Mouse (Mus musculus) limb, embryonic 14.5 days (tissue): Measurements from ENCODE around the gene Macrod1. TPM values are rescaled to one million over a fixed set of nuclear protein-coding genes. Genes with fewer than 3 reads are reported as not detected.

ENCODE experiments used
- ATAC-seq: fragments of 200-750 bp; cut with Nextera tagmentation; 2 replicates; pipeline ENCODE4 v1.8.0; 2017; ENCODE audit warnings: low read depth, moderate number of reproducible peaks, moderate TSS enrichment; ENCODE audit not compliant: low FRiP score
- DNase-seq: peaks from one replicate; pipeline ENCODE4 v3.0.0-alpha.2; 2015; ENCODE audit warnings: low spot score
- H3K27ac ChIP-seq: fragments of 300-500 bp; sonication (generic); replicated peaks from 2 replicates; pipeline ENCODE4 v1.5.1; 2014; ENCODE audit warnings: low read depth, mild to moderate bottlenecking, low read length, moderate library complexity, mixed read lengths
- H3K27me3 ChIP-seq: fragments of 300-500 bp; sonication (generic); 2 replicates; pipeline ENCODE4 v1.6.1; 2014; ENCODE audit warnings: low read length, mixed read lengths; ENCODE audit not compliant: control insufficient read depth, insufficient read depth
- H3K36me3 ChIP-seq: fragments of 300-500 bp; sonication (generic); 2 replicates; pipeline ENCODE4 v1.6.1; 2014; ENCODE audit warnings: mild to moderate bottlenecking, low read length, moderate library complexity, mixed read lengths; ENCODE audit not compliant: control insufficient read depth, insufficient read depth
- H3K4me1 ChIP-seq: fragments of 300-500 bp; sonication (generic); 2 replicates; pipeline ENCODE4 v1.6.1; 2014; ENCODE audit warnings: antibody characterized with exemption, low read length, mixed read lengths; ENCODE audit not compliant: control insufficient read depth, insufficient read depth
- H3K4me2 ChIP-seq: fragments of 300-500 bp; sonication (generic); replicated peaks from 2 replicates; pipeline ENCODE4 v1.6.1; 2014; ENCODE audit warnings: low read depth, mild to moderate bottlenecking, low read length, moderate library complexity; ENCODE audit not compliant: severe bottlenecking
- H3K4me3 ChIP-seq: fragments of 300-500 bp; sonication (generic); replicated peaks from 2 replicates; pipeline ENCODE4 v1.5.1; 2014; ENCODE audit warnings: low read length
- H3K9ac ChIP-seq: fragments of 300-500 bp; sonication (generic); 2 replicates; pipeline ENCODE4 v1.6.1; 2014; ENCODE audit warnings: mild to moderate bottlenecking, low read depth, low read length, moderate library complexity; ENCODE audit not compliant: severe bottlenecking
- H3K9me3 ChIP-seq: fragments of 300-500 bp; sonication (generic); 2 replicates; pipeline ENCODE4 v1.6.1; 2016; ENCODE audit warnings: low read length; ENCODE audit not compliant: control insufficient read depth
- POLR2A ChIP-seq: fragments of 200-500 bp; IDR thresholded peaks from 2 replicates; pipeline ENCODE4 v1.8.0; 2012; ENCODE audit warnings: inconsistent platforms, mild to moderate bottlenecking, moderate library complexity, borderline replicate concordance; ENCODE audit not compliant: insufficient read depth, insufficient read length; ENCODE audit errors: extremely low read depth
- WGBS: fragments of 180-500 bp; shearing (Covaris S2); extraction: QIAGEN DNeasy Blood & Tissue Kit; methylation state at CpG from one replicate; pipeline ENCODE4 v1.1.7; 2014; 5-methylcytosine and 5-hydroxymethylcytosine counted together
- polyA plus RNA-seq, 2 experiments: library from polyadenylated mRNA; depleted of rRNA in 1 of 2; stranded (reverse) in 1 of 2; unstranded in 1 of 2; fragments of >200 nt; fragmentation: Nextera tagmentation in 1 of 2; extraction: Ambion mirVana in 1 of 2; gene quantifications; 2 replicates each; pipeline versions ENCODE4 v1.2.1 to v1.2.3; 2012 to 2014

The Macrod1 gene
- polyA plus RNA-seq, 2 experiments, result 19.7 to 24.6 TPM

- TF ChIP-seq POLR2A, result no peak
- no peaks in the 10 kb centered on the region for H3K27me3 ChIP-seq
- peaks cover 11% of the 10 kb centered on the region for H3K4me1 ChIP-seq
- ATAC-seq (peak; percentile 99), DNase-seq (peak; percentile 97)
- peaks cover 29% of the 10 kb centered on the region for H3K36me3 ChIP-seq
- peak within 1 kb of the TSS; percentile 83 for H3K4me3 ChIP-seq
- peak within 1 kb of the TSS; percentile 65 for H3K27ac ChIP-seq
- H3K4me2 ChIP-seq, result peak within 1 kb of the TSS; percentile 76
- no peaks in the 10 kb centered on the region for H3K9me3 ChIP-seq
- peak within 1 kb of the TSS; percentile 63 for H3K9ac ChIP-seq
- under 1% methylated on average over 46 of the region's 50 CpGs for WGBS
Observed at GRCm38 (mm10) chr19:7217162-7217925, 160.7 kb downstream of the Macrod1 start, which contains the start of gene Cox8a. Cox8a (minus strand) TSS chr19:7217616.

GRCm38 (mm10) chr19:7217926-7218267, 161.3 kb downstream of the Macrod1 start:
- no peak overlapping the region for H3K9ac ChIP-seq
- no peaks in the 10 kb centered on the region for H3K27me3 ChIP-seq
- peak overlapping the region; percentile 83 for H3K4me3 ChIP-seq
- DNase-seq (no peak), ATAC-seq (no peak; the same call in 1 of the 2 replicates)
- H3K9me3 ChIP-seq, result no peaks in the 10 kb centered on the region
- no peak overlapping the region for H3K27ac ChIP-seq
- peaks cover 28% of the 10 kb centered on the region for H3K36me3 ChIP-seq
- peaks cover 11% of the 10 kb centered on the region for H3K4me1 ChIP-seq
- no peak for TF ChIP-seq POLR2A
- 12% methylated on average over 6 of the region's 6 CpGs for WGBS
- peak overlapping the region; percentile 51 for H3K4me2 ChIP-seq

GRCm38 (mm10) chr19:7218753-7219152, 162.1 kb downstream of the Macrod1 start:
- Histone ChIP-seq H3K9me3 (no peaks in the 10 kb centered on the region), H3K36me3 (peaks cover 20% of the 10 kb centered on the region), H3K4me2 (no peak overlapping the region), H3K27me3 (no peaks in the 10 kb centered on the region), H3K27ac (no peak overlapping the region), H3K4me3 (no peak overlapping the region), H3K9ac (no peak overlapping the region), H3K4me1 (peaks cover 11% of the 10 kb centered on the region)
- DNase-seq (no peak), ATAC-seq (no peak)
- WGBS, result 95% methylated on average over 5 of the region's 5 CpGs
- TF ChIP-seq POLR2A, result no peak

- no peak overlapping the region for H3K4me3 ChIP-seq
- WGBS, result 87% methylated on average over 6 of the region's 6 CpGs
- H3K9me3 ChIP-seq, result no peaks in the 10 kb centered on the region
- ATAC-seq (no peak), DNase-seq (no peak)
- no peak overlapping the region for H3K9ac ChIP-seq
- H3K4me2 ChIP-seq, result no peak overlapping the region
- no peaks in the 10 kb centered on the region for H3K27me3 ChIP-seq
- peaks cover 17% of the 10 kb centered on the region for H3K36me3 ChIP-seq
- no peak for TF ChIP-seq POLR2A
- H3K4me1 ChIP-seq, result peaks cover 3% of the 10 kb centered on the region; the same call in 1 of the 2 replicates
- H3K27ac ChIP-seq, result no peak overlapping the region
Observed at GRCm38 (mm10) chr19:7222196-7222595, 165.6 kb downstream of the Macrod1 start.

- H3K4me2 ChIP-seq, result no peak overlapping the region
- no peaks in the 10 kb centered on the region for H3K4me1 ChIP-seq
- TF ChIP-seq POLR2A, result no peak
- no peak overlapping the region for H3K4me3 ChIP-seq
- ATAC-seq, result no peak
- peaks cover 30% of the 10 kb centered on the region for H3K36me3 ChIP-seq
- no peak overlapping the region for H3K9ac ChIP-seq
- H3K27me3 ChIP-seq, result no peaks in the 10 kb centered on the region
- no peaks in the 10 kb centered on the region for H3K9me3 ChIP-seq
- DNase-seq, result no peak
- no peak overlapping the region for H3K27ac ChIP-seq
Observed at GRCm38 (mm10) chr19:7223488-7223887, 166.9 kb downstream of the Macrod1 start.

- H3K4me1 ChIP-seq, result no peaks in the 10 kb centered on the region
- H3K4me2 ChIP-seq, result no peak overlapping the region
- H3K9me3 ChIP-seq, result no peaks in the 10 kb centered on the region
- H3K27ac ChIP-seq, result no peak overlapping the region
- H3K4me3 ChIP-seq, result no peak overlapping the region
- ATAC-seq, result no peak
- H3K27me3 ChIP-seq, result no peaks in the 10 kb centered on the region
- no peak for TF ChIP-seq POLR2A
- DNase-seq, result no peak
- H3K9ac ChIP-seq, result no peak overlapping the region
- H3K36me3 ChIP-seq, result peaks cover 37% of the 10 kb centered on the region
- 88% methylated on average over 3 of the region's 3 CpGs for WGBS
Observed at GRCm38 (mm10) chr19:7224253-7224652, 167.6 kb downstream of the Macrod1 start.
